Mouse (Mus musculus) 416B (cell line): Measurements from ENCODE around the gene Hif1an.

ENCODE experiments used
- DNase-seq: peaks from one replicate; pipeline ENCODE4 v3.0.0; 2011; ENCODE audit warnings: low read depth

The Hif1an gene

DNA sequence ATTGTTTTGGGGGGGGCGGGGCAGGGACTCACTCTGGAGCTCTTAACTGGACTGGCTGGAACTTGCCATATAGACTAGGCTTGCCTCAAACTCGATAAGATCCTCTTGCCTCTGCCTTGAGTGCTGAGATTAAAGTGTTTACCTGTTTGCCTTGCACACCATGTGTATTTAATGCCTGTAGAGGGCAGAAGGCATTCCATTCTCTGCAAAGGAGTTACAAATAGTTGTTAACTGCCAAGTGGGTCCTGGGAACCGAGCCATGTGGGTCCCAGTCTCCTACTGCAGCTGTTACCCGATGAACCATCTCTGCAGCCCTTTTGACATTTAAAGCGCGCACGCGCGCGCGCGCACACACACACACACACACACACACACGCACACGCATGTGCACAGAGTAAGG lies 1.4 kb downstream of the Hif1an start:
- no peak for DNase-seq

DNA sequence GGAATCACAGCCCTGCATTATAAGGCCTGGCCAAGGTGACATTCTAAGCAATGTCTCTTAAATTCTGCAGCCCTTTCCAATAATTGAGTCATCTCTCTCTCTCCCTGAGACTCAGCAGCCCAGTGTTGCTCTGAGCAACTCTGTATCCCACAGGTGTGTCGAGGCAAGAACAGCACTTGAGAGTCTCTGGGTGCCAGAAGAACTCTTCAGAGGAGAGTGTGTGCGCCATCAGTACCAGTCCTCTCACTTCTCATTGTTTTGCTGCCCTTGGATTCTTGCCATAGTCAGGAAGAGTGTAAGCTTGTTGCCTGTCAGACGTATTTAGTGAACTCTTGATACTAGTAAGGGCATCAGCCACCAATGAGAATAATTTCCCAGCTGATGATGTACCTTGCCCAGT lies 5.1 kb downstream of the Hif1an start:
- no peak for DNase-seq

DNA sequence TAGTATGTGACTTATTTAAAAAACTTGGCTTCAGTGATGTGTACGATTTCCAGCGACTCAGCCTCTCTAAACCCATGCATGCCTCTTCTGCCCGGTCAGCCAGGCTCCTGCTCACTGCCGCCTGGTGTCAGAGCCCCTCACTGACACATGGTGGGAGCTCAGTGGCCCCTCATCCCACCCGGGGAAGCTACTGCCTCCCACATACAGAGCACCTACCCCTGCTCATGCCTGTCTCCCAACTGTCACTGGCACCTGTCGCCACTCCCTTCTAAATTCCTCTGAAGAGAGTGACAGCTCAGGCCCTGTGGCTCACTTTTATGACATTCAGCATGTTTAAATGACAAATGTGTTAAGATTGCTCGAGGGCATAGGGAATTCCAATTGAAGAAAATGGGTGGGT lies 13.6 kb downstream of the Hif1an start:
- DNase-seq = no peak

DNA sequence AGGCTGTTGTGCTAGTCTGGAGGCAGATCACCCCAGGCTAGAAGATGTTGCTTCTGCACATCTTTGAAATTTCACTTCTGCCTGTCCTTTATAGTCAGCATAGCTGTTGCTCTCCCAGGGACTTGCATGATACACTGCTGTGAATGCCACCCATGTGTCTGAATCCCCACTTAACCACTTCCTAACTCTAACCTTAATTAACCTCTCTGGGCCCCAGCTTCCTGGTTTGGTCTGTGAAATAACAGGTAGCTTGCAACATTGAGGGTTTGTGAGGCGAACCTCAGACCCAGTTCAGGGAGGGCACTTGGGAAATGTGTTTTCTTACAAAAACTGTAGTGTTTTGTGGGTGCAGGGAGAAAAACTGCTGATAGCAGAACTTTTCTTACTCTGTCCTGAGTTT lies 15.4 kb downstream of the Hif1an start:
- DNase-seq = peak; percentile 81

- DNase-seq = no peak
Observed at GRCm38 (mm10) chr19:44582103-44582502, 19.5 kb downstream of the Hif1an start.

- DNase-seq = peak; percentile 83
Observed at GRCm38 (mm10) chr19:44582638-44583309, 20.1 kb downstream of the Hif1an start.

- DNase-seq = no peak
Observed at GRCm38 (mm10) chr19:44588036-44588435, 25.4 kb downstream of the Hif1an start.

GRCm38 (mm10) chr19:44589591-44590223 lies 27.1 kb downstream of the Hif1an start:
- no peak for DNase-seq

DNA sequence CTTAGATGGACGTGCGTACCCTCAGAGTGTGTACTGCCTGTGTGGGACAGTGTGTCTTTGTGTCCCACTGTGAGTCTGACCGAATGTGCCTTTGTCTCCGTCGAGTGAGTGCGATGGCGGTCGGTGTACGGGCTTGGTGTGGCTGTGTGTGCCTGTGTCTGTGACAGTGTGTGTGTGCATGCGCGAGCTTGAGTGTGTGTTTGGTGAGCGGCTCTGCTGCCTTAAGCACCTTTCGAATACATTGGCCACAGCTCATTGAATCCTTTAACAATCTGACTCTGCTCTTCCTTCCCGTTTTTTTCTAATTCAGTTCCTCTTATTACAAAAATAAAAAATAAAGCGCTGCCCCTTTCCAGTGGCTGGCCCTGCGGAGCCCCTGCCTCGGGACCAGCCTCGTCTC lies 28.3 kb downstream of the Hif1an start:
- no peak for DNase-seq

DNA sequence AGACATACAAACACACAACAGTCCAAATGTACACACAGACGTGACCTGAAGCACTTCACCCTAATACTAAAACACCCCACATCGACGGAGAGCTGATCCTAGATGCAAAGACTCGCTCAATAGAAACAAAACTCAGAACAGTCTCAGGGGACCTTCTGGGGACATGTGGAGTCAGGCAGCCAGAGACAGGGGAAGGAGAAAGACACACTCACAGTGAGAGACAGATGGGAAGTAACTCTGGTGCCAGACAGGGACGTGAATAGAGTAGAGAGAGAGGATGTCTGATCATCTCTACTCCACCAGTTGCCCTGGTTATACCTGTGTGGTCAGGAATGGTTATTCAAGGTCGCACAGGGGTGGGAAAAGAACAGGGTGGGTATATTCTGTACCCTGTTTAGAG lies 29.0 kb downstream of the Hif1an start:
- no peak for DNase-seq

- DNase-seq = peak; percentile 26
Observed at GRCm38 (mm10) chr19:44594180-44594579, 31.5 kb downstream of the Hif1an start.

DNA sequence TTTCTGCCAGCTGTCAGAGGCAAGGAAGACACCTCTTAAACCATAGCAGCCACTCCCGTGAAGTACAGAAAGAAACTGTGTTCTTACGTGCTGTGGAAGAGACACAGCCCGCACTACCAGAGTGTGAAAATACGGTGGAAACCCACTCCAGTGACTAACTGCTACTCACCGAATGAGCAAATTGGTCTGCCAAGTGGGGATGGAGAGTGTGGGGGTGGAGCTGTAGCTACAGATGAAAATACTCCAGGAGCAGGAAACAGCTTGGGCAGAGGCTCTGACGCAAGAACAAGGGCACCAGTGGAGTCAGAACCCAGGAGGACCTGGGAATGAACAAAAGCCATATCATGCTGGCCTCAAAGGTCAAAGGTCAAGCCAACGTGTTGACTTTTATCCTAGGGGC lies 55.5 kb downstream of the Hif1an start:
- peak; percentile 28 for DNase-seq
